Mouse (Mus musculus) lung, postnatal 0 days (tissue): ENCODE results near the gene Zfp335.

Experiments
- CTCF ChIP-seq: IDR thresholded peaks from 2 replicates; pipeline ENCODE4 v1.5.1; 2016; ENCODE audit warnings: antibody characterized with exemption, mild to moderate bottlenecking
- EP300 ChIP-seq: IDR thresholded peaks from 2 replicates; pipeline ENCODE4 v1.6.1; 2016; ENCODE audit warnings: antibody characterized with exemption, mild to moderate bottlenecking, control low read depth

DNA sequence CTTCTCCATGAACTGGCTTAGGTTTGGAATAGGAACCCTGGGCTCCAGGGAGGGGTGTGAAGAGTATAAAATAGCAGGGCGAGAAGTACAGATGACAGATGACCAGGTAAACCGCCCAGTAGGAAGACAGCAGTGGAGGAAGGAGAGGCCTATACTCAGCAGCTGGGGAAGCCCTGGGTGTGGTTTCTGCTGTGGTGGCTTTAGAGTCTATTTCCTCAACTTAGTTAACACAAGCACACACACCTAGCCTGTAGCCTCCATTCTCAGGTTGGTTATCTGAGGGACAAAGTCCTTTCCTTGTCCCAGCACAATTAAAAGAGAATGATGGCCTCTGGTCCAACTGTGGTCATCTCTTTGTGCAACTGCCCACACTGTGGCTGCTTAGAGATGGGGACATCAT lies 21.6 kb downstream of the Zfp335 start:
- TF ChIP-seq CTCF = no peak
- no peak for TF ChIP-seq EP300
